Mouse (Mus musculus) embryo, embryonic 9.5 days (tissue): ENCODE measurements around the gene Pebp1.
"Not testable (repeated sequence)": the region's sequence is repeated elsewhere in the genome, so short reads cannot be mapped to it uniquely, and the experiment has no call there.

Source experiments
- DNase-seq: peaks from one replicate; pipeline ENCODE4 v3.0.0-alpha.2; 2017; ENCODE audit errors: extremely low spot score

Gene Pebp1

DNA sequence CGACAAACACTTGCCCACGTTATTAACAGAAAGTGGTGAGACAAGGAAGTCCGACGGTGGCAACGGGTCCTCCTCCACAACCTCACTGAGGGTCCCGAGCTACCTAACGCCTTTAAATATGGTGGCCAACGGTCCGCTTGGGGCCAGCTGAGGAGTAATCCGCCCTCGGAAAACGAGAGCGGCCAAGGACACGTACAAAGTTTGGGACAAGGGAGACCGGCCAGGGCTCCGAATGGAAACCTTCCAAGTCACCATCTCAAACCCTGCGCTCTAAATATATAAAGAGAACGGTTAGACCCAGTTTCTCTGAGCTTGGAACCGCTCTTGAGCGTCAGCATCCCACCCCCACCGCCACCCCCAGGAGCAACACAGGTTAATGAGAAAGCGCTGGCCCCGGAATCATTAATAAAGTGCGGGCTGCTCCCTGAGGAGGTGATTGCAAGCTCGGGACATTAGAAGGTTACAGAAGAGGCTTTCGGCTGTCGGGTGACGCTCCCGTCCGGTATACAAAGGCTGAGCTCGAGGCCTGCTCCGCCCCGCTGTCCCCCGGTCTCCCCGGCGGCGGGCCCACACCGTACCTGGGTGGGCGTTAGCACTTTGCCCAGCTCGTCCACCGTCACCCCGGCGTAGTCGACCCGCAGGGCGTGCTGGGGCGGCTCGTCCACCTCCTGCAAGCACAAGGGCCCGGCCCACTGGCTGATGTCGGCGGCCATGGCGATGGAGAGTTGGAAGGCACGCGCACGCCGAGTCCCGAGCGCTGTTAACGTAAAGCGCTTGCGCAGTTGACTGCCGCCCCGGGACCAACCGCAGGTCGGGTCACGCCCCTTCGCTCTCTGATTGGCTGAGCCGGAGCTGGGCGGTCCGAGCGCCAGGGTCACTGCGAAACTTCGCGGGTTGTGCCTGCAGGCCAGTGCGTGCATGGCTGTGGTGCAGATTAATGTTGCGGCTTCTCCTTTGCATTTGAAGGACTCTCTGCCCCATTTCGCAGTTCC, at the start of gene Pebp1:
Gene Pebp1, minus strand, starts transcription at position 795 of the 992 bp plus-strand sequence.
- peak; percentile 94 for DNase-seq

DNA sequence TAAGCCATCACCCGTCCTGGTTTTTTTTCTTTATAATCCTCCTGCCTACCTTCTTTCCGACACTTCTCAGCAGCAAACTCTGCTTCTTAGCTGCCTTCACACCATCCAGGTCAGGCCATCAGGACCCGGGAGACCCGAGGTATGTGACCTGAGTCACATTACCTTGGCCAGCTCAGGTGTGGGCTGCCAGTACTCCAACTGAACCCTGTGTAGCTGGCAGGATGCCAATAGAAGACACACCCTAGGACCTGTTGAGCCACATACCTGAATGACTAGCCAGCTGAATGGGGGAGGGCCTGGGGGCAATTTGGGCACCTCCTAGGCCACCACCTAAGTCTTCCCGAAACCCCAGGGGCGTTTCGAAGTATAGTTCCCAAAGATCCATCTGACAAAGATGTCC, 43.0 kb upstream of the Pebp1 start:
- no peak for DNase-seq

DNA sequence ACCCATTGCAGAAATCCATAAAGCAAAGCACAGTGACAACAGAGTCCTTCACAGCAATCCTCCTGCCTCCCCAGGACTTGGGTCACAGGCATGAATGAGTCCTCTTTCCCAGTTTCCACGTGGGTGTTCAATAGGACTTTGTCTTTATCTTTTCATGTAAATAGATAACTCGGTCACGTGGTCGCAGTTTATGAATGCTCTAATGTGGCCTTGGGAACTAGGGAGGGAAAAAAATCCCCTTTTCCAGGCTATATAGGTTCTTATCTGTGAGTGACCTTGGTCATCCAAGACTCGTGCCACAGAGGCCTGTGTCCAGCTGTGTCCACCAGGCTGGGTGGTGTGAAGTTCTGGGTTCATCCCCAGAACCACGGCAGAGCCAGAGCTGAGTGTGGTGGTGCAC, 39.0 kb upstream of the Pebp1 start:
- DNase-seq = no peak

DNA sequence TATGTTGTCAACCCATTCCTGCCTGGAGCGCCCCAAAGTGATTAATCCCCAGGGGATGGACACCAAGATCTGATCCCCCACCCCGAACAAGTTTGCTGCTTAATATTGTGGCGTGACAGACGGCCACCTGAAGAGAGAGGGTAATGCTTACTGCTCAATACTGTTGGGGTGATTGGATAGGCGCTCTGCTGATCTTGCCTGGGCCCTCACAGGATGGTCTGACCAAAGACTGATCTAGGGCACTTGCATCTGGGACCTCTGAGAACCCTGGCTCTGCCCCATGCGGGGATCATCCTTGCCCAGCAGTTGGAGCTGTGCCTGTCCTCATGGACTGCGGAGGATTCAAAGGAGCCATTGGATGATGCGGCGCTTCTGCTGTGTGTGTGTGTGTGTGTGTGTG, 36.3 kb upstream of the Pebp1 start:
- no peak for DNase-seq

DNA sequence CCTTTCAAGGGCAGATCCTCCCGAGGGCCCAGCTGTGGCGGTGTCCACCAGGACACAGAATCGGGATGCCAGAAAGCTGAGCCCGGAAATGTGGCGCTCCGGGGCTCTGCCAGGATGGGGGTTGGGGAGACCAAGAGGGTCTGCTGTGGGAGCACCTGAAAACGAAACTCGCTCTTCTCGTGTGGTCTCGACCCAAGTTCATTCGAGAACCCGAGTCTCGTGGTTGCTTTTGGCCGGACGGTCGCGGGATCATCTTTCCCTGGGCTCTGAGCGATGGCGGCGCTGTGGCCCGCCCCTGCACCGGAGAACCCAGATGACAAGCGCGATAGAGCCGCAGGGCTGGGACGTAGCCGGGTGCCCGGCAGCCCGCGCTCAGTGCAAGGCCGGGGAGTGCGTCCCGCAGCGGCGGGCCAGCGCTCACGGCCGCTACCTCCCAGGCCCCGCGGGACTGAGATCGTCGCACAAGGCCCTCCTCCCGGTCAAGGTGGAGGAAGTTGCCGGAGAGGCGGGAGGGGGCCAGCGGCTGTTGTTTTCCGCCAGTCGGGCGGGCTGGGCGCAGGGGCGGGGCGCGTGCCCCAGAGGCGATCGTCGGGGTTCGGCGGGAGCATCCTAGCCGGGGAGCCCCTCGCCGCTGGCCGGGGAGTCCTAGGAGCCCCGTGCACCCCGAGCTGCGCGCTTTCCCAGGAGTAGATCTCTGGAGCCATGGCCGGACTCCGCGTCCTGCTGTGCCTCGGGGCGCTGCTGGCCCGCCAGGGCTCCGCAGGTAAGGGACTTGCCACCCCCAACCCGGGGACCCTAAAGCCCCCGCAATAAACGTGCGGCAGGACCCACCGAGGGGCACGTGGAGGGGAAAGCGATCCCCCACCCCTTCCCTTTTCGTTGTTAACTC, 31.6 kb upstream of the Pebp1 start, which contains the start of gene Vsig10:
Gene Vsig10, plus strand, starts transcription at position 343 of the 889 bp plus-strand sequence.
- DNase-seq = peak; percentile 73

DNA sequence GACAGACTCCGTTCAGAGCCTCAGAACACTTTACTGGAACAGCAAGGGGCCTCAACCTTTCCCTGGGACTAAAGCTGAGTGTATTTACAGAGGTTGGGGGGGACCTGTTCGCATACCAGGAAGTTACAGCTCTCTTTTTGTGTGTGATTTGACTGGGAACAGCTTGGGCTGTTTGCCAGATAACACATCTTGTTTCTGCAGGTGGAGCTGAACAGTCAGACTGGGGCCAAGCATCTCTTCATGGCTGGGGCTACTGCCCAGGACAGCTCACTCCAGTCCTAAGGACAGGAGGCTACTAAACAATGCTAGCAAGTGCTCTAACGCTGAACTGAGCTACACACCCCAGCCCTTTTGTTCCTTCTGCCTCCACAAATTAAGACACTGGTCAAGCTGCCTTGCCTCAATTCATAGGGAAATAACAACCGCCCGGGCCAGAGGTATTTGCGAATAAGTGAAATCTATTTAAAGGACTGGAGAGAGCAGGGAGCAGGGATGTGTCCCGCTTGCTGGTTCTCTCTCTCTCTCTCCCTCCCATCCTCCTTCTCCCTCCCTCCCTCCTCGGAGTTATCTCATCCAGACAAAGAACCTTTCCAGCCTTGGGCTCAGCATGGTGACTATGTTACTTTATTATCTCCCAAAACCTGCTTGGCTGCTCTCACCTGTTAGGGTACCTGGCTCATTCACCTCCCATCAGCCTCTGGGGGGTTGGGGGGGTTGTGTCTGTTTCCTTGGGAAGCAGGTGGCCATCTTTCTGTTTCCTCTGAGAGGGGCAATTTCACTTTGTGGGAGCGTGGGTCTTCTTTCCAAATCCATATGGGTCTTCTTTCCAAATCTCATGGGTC, 27.4 kb upstream of the Pebp1 start:
- peak; percentile 21 for DNase-seq

DNA sequence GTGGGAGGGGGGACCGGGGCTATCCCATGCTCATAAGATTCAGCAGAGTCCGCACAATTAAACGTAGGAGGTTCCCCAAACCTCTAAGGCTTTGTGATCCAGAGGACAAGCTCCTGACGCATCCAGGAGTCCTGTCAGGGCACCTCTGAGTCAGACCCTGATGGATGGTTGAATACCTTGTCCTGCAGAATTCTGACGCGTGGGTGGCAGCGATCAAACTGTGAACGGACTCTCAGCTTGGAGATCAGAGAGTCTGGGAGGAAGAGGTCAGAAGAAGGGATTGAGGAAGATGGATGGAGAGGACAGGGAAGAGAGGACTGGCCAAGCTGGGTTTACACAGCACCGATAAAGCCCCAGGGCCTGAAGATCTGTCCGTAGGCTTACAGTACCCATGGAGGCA, 26.5 kb upstream of the Pebp1 start:
- DNase-seq = no peak

DNA sequence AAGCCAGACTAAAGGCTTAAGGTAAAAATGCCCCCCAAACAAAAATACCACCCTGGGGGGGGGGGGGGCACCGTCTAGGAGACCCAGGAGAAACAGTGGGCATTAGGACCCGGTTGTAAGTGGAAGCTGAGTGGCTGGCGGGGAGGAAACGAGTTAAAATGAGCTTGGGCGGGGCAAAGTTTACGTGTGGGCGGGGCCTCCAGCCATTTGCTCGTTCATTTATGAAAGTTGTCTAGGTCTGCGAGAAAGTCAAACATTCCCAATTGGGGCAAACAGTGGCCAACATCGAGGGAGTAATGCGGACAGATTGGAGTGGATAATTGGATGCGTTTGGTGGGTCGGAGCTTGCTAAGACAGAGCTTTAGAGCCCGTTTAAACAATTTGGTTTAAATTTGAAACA, 26.0 kb upstream of the Pebp1 start:
- peak; percentile 49 for DNase-seq

DNA sequence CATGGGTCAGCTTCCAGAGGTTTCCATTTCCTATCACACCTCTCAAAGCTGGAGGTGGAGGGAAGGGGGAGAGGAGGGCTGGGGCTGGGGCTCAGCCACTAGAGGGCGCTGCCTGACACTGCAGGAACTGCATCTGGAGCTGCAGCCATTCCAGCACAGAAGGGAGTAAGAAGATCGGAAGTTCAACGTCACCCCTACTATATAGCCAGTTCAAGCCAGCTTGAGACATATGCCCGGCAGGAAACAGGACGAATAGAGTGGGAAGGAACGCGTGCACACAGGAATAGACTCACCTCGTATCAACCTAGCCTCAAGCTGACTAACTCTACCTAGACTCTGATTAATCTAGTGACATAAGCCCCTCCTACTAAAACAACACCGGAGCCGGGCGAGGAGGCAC, 20.3 kb upstream of the Pebp1 start:
- peak; percentile 45 for DNase-seq

DNA sequence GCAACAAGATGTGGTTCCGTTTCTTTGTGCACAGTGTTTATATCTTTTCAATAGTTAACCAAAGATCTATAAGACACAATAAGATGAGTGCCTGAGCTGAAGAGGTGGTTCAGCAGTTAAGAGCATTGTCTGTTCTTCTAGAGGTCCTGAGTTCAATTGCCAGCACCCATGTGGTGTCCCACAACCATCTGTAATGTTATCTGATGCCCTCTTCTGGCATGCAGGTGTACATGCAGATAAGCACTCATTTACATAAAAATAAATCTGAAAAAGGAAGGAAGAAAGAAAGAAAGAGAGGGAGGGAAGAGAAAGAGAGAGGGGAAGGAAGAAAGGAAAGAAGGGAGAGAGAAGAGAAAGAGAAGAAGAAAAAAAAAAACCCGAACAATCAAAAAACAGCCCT, 19.4 kb upstream of the Pebp1 start:
- DNase-seq = no peak

DNA sequence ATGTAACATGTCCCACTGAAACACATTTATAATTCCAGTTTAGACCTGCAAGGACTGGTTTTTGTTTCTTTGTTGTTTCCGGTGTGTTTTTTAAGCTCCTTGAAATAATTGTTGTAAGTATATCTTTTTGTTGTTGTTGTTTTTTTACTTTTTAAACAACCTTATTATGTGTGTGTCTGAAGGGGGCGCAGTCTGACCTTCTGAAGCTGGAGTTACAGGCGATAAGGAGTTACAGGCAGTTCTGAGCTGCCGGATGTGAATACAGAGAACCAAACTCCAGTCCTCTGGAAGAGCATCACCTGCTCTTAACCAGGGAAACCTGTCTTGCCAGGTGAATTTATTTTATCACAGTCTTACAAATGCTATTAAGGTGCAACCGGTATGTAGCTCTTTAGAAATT, 18.3 kb upstream of the Pebp1 start:
- no peak for DNase-seq

DNA sequence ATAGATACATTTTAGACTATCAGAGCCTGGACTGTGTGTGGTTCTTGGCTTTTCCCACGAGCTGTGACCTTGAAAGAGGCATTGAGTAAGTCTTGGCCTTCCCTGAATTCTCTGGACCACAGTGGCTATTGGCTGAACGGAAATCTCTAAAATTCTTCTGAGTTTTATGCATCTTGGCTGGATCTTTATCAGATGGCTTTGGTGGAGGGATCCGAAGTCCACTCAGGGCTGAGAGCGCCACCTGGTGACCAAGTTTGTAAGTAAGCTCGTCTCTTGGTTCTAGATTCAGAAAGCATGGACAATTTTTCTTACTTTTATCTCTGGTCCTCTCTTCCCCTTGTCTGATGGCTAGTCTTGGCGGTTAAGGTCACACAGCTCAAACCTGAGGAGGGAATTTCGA, 17.5 kb upstream of the Pebp1 start:
- peak; percentile 28 for DNase-seq

DNA sequence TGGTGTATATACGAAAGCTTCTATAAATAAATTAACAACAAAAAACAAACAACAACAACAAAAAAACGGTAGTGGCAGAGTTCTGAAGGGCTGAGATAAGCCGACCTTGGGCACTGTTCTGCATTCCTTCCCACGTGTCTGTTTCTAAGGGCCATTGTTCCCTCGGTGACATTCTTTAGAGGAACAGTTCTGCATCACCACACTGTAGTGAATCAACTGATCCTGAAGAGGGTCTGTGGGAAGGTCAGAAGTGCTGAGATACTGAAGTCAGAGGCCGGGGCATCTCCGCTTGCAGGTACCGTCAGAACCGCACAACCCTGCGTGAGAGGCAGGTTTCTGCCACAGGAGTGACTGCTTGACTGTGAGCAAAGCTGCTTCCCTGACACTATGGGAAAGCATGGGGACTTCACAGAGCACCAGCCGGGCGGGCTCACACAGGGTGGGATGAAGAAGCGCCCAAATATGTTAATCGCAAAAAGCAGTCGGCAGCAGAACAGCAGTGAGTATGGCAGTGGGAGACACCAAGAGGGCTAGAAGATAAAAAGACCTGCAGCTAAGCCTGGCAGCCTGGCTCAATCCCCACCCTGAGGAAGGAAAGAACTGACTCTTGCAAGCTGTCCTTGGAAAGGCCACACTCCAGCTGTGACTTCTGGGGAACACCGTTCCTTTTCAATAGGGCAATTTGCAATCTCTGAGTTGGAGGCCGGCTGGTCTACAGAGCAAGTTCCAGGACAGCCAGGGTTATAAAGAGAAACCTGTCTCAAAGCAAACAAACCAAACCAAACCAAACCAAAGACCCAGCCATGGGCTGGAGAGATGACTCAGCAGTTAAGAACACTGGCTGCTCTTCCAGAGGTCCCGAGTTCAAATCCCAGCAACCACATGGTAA, 16.5 kb upstream of the Pebp1 start:
- no peak for DNase-seq

DNA sequence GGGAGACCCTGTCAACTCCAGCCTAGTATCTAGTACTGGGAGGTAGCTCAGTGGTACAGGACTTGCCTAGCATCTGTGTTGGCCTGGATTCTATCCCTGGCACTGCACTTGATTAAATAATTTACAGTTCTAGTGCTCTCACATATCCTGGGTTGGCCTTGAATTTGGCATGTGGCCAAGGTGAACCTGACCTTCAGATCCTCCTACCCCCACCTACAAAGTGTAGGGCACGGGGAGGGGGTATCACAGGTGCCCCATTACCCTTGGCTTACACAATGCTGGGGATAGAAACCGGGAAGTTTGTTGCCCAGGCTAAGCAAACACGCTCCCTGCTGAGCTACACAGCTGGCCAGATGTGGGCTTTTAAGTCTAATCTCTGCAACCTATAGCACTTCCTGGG, 15.5 kb upstream of the Pebp1 start:
- DNase-seq = no peak

DNA sequence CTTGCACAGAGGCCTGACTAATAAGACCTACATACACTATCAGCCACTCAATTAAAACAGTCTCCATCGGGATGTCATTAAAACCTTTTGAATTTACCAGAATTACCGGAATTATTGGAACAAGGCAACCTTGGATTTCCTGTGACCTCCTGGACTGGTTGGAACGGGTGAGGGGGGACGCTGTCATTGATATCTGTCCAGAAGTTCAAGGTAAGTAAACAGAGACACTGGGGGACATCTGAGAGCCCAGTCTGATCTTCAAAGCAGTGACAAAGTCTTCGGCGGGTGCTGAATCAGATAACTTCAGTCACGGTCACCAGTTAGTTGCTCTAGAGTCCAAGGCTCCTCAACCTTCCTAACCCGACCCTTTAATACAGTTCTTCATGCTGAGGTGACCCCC, 7.6 kb upstream of the Pebp1 start:
- DNase-seq = no peak

DNA sequence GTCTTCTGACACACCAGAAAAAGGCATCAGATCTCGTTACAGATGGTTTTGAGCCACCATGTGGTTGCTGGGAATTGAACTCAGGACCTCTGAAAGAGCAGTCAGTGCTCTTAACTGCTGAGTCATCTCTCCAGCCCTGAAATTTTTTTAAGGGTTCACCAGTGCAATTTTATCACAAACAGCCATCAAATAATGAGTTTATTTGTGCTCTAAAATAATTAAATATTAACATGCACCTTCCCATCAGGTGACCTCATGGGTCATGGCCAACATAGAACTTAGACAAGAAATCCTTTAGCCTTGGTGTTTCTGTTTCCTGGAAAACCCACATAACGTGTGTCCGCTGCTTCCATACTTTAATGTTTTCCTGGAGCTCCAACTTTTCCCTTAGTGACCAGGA, 6.4 kb upstream of the Pebp1 start:
- not testable (repeated sequence) for DNase-seq

DNA sequence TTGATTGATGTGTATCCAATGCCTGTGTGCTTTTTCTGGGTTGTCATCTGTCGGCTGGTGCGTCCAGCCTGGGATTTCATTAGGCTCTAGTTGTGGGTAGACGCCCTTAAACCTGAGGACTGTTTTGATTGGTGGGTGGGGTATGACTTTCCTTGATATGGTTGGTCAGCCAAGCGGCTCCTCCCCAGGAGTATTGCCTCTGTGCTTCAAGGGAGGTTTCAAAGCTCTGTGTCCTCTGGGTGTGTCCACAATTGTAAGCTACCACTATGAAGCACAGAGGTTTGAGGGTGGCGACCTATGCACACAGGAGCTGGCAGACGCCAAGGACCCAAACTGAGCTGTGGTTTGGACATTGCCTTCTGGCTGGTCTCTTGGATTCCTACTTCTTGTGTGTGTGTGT, 5.1 kb upstream of the Pebp1 start:
- no peak for DNase-seq

DNA sequence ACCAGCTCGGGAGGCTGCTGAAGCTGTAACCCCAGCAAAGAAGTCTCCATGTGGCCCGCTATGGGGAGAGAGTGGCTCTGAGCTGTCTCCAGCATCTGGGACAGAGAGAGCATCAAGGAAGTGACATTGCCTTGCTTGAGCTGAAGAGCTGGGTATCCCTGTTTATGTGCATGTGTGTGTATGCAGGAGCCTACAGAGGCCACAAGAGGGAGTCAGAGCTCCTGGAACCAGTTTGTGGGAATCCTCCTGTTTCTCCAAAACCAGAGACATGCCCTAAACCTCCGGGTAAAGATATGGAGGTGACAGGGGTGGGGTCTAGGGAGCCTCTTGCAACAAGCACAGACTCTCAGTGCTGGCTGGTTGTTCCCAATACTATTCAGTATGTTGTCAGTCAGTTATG, 3.9 kb upstream of the Pebp1 start:
- DNase-seq = no peak

DNA sequence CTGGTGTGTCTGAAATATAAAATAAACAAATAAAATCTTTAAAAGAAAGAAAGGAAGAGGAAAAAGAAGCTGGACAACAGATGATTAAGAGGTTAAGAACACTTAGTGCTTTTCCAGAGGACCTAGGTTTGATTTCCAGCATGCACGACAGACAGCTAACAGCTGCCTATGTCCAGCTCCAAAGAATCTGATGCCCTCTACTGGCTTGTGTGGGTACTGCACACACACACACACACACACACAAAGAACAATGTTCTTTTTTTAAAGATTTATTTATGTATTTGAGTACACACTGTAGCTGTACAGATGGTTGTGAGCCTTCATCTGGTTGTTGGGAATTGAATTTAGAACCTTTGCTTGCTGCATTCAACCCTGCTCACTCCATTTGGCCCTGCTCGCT, 2.7 kb upstream of the Pebp1 start:
- DNase-seq = no peak

DNA sequence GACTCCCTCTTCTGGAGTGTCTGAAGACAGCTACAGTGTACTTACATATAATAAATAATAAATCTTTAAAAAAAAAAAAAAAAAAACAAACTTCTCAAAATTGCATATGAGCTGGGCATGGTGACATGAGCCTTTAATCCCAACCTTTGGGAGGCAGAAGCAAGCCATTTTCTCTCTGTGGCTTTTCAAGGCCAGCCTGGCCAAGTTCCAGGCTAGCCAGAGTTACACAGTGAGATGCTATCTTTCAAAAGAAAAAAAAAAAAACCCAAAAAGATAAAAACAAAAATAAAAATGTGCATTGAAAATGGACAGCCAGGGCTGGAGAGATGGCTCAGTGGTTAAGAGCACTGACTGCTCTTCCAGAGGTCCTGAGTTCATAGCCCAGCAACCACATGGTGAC, 2.2 kb upstream of the Pebp1 start:
- DNase-seq = no peak

DNA sequence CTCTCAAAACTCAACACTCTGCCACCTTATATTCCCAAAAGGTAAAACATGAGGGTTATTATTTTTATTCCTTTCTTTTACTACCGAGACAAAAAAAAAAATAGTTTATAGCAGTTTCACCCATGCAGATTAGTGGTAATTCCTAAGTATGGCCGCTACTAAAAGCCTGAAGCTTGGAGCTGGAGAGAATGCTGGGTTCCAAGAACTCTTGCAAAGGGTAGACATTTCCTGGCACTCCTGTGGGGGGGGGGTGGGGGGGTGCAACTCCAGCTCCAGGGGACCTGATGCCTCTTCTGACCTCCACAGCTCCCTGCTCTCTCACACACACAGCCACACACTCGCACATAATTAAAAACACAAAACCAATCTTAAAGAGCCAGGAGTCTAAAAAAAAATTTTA, 1.1 kb downstream of the Pebp1 start:
- no peak for DNase-seq
